ENCODE assay signal across 9 mouse cellular contexts in genomic region chr11:70870407-70870806, GRCm38 (mm10). TPM values are rescaled to one million over a fixed set of nuclear protein-coding genes. Genes with fewer than 3 reads are reported as not detected.
DNase-seq lines count a peak whose midpoint lies in the region; ATAC-seq lines count a peak whose summit lies in the region.
"Had no signal": no experiment of that assay in that cellular context is flagged by ENCODE, and none has a peak within 500 bp of the region (broad histone marks: within the 10 kb centered on the region; RNA-seq: fewer than 3 reads in every experiment).

No protein-coding gene starts in this region.

- no peak overlapping the region for H3K27ac ChIP-seq in hindbrain, embryonic 14.5 days
- no peak overlapping the region for H3K27ac ChIP-seq in hindbrain, embryonic 13.5 days
- H3K27ac ChIP-seq: embryonic facial prominence, embryonic 13.5 days had no signal

- no peak overlapping the region for H3K9ac ChIP-seq in hindbrain, embryonic 14.5 days
- H3K9ac ChIP-seq in hindbrain, embryonic 13.5 days: no peak overlapping the region
- H3K9ac ChIP-seq: embryonic facial prominence, embryonic 13.5 days had no signal

- H3K27me3 ChIP-seq in hindbrain, embryonic 14.5 days (ENCODE audit: control insufficient read depth, insufficient read depth, low read length): no peaks in the 10 kb centered on the region
- no peaks in the 10 kb centered on the region for H3K27me3 ChIP-seq in hindbrain, embryonic 13.5 days
- H3K27me3 ChIP-seq: embryonic facial prominence, embryonic 13.5 days had no signal

- no peak overlapping the region for H3K4me3 ChIP-seq in hindbrain, embryonic 14.5 days (replicated peaks; ENCODE audit: low read length)
- no peak overlapping the region for H3K4me3 ChIP-seq in hindbrain, embryonic 13.5 days
- H3K4me3 ChIP-seq: embryonic facial prominence, embryonic 13.5 days had no signal

- no peaks in the 10 kb centered on the region for H3K9me3 ChIP-seq in hindbrain, embryonic 14.5 days (ENCODE audit: control insufficient read depth, low read length)
- H3K9me3 ChIP-seq in hindbrain, embryonic 13.5 days: no peaks in the 10 kb centered on the region
- H3K9me3 ChIP-seq: embryonic facial prominence, embryonic 13.5 days had no signal

- no peak overlapping the region for H3K4me2 ChIP-seq in hindbrain, embryonic 14.5 days (replicated peaks)
- no peak overlapping the region for H3K4me2 ChIP-seq in hindbrain, embryonic 13.5 days
- H3K4me2 ChIP-seq: embryonic facial prominence, embryonic 13.5 days had no signal

- peak; percentile 66 for DNase-seq in hindbrain, embryonic 14.5 days (ENCODE audit: low spot score)
- peak; percentile 77 for DNase-seq in cerebellum, adult 18-20 months
- DNase-seq in gastrocnemius, postnatal 4 days (ENCODE audit: low spot score in 2 of 2): peak; percentile 32 to 47
- DNase-seq in layer of hippocampus, postnatal 10 days (ENCODE audit: low spot score in 2 of 2): peak; percentile 58 to 72
- peak; percentile 58 for DNase-seq in ovary, postnatal 14 days (ENCODE audit: low spot score)
- DNase-seq in thymus, postnatal 4 days: no peak

- H3K4me1 ChIP-seq in hindbrain, embryonic 14.5 days (replicated peaks; ENCODE audit: control insufficient read depth, insufficient read depth, low read length): peaks cover 10% of the 10 kb centered on the region; the same call in 1 of the 2 replicates
- H3K4me1 ChIP-seq in hindbrain, embryonic 13.5 days (replicated peaks): peaks cover 4% of the 10 kb centered on the region; the same call in 1 of the 2 replicates

- H3K36me3 ChIP-seq in hindbrain, embryonic 14.5 days (replicated peaks; ENCODE audit: control insufficient read depth, insufficient read depth): no peaks in the 10 kb centered on the region
- H3K36me3 ChIP-seq in hindbrain, embryonic 13.5 days: no peaks in the 10 kb centered on the region
- H3K36me3 ChIP-seq: embryonic facial prominence, embryonic 13.5 days had no signal

- WGBS in hindbrain, embryonic 14.5 days: 89% methylated on average over 1 of the region's 1 CpGs
- WGBS in hindbrain, embryonic 13.5 days: 100% methylated on average over 1 of the region's 1 CpGs

- ATAC-seq in hindbrain, embryonic 14.5 days (ENCODE audit: low FRiP score): no peak
- no peak for ATAC-seq in hindbrain, embryonic 13.5 days (ENCODE audit: low FRiP score)
- no peak for ATAC-seq in monocyte, adult 5-6 weeks (replicated peaks; ENCODE audit: insufficient number of reproducible peaks, low FRiP score, low TSS enrichment, poor library complexity, severe bottlenecking)

RNA-seq across cellular contexts. Expression of gene Rabep1, which starts 25.8 kb away (rescaled TPM):
- polyA plus RNA-seq in hindbrain, embryonic 14.5 days (2014; fragmentation: Nextera tagmentation; extraction: Ambion mirVana): 77.5 and 86.4 TPM in 2 replicates
- polyA plus RNA-seq in hindbrain, embryonic 13.5 days (2015; fragmentation: Nextera tagmentation; extraction: Ambion mirVana): 83.1 and 87.5 TPM in 2 replicates
- 10 to 100 TPM; 39.4 to 40.7 TPM for total RNA-seq in gastrocnemius, postnatal 4 days (2021)
- 100 to 1,000 TPM; 115 to 117 TPM for total RNA-seq in layer of hippocampus, postnatal 10 days (2021)
- 69.4 to 95.6 TPM (median 71.4 TPM) in 3 replicates for total RNA-seq in monocyte, adult 5-6 weeks (2017)

RNA-seq across cellular contexts. Expression of gene Scimp, which starts 58.0 kb away (rescaled TPM):
- polyA plus RNA-seq in hindbrain, embryonic 14.5 days (2014; fragmentation: Nextera tagmentation; extraction: Ambion mirVana): not detected in 2 replicates
- 0.30 TPM in 1 of 2 replicates, not detected in the other for polyA plus RNA-seq in hindbrain, embryonic 13.5 days (2015; fragmentation: Nextera tagmentation; extraction: Ambion mirVana)
- not detected for total RNA-seq in gastrocnemius, postnatal 4 days (2021)
- not detected for total RNA-seq in layer of hippocampus, postnatal 10 days (2021)
- 13.5 to 64.4 TPM (median 25.6 TPM) in 3 replicates for total RNA-seq in monocyte, adult 5-6 weeks (2017)

Comparison
In these comparisons a context has a peak if more than half of its experiments do, and no peak if none do; other contexts are left out.
1. RNA of gene Scimp, which starts 58.0 kb away (total RNA-seq): 13.5 to 64.4 TPM in monocyte, adult 5-6 weeks; not detected in layer of hippocampus, postnatal 10 days and not detected in gastrocnemius, postnatal 4 days; every median in the first group is over 10 times any median in the second.